Mouse (Mus musculus) testis, adult 2 months (tissue): Measurements from ENCODE around the gene Tbx5.

ENCODE experiments used
- CTCF ChIP-seq: fragments of 200-500 bp; IDR thresholded peaks from 2 replicates; pipeline ENCODE4 v1.5.1; 2012; ENCODE audit warnings: low read depth, mild to moderate bottlenecking, inconsistent platforms, low read length, moderate library complexity; ENCODE audit not compliant: control insufficient read depth, insufficient read depth, insufficient replicate concordance
- POLR2A ChIP-seq: fragments of 200-500 bp; IDR thresholded peaks from 2 replicates; pipeline ENCODE4 v1.6.1; 2012; ENCODE audit warnings: low read depth, mild to moderate bottlenecking, inconsistent platforms, low read length, moderate library complexity; ENCODE audit not compliant: control insufficient read depth

DNA sequence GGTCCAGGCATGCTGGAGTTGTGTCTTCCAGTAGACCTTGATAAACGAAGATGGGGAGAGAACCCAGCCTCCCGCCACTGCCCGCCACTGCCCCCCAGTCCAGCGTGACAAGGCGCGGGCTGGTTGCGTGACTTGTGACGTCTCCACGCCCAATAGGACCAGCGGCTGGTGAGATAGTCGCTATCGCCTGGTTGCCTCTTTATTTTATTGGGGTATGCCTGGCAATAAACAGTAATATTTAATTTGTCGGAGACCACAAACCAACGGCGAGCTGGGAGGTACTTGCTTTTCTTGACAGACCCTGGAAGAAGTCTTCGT is at the start of gene Tbx5:
- TF ChIP-seq POLR2A (no peak), CTCF (no peak)
